Mouse (Mus musculus): ENCODE data around the gene Igfl3. TPM values are rescaled to one million over a fixed set of nuclear protein-coding genes. Genes with fewer than 3 reads are reported as not detected.

Igfl3 gene
- not detected for total RNA-seq (2023)

DNA sequence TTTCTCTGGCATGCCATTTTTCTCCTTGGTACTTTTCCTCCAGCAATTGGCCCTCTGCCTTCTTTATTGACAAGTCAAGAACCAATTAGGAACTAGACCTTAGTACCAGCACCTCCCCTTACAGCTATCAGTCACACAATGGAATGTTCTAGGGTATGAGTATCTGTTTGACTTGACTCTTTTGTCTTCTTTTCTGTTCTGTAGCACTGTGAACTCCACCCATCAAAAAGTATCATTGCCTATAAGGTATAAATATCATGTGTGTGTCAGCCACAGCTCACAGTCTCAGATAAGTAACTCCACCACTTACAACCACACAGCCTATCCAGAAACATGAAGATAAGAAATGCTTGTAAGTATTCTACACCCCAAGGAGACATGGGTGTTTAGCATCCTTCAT lies at the start of gene Igfl3:
TSS of gene Igfl3 (plus strand) at position 301 of the 400 bp plus-strand sequence.

Other genes starting within 250 kb of the Igfl3 start
- gene Ceacam11, start 204.4 kb upstream of the Igfl3 start, total RNA-seq (2023): not detected
- gene Ceacam13, start 166.6 kb upstream of the Igfl3 start, total RNA-seq (2023): not detected
- not detected for gene Ceacam12, start 110.6 kb upstream of the Igfl3 start, total RNA-seq (2023)
- not detected for gene Mill1, start 68.9 kb downstream of the Igfl3 start, total RNA-seq (2023)
- not detected for gene Psg18, start 178.5 kb downstream of the Igfl3 start, total RNA-seq (2023)

Data from neutrophil, adult 59 days (primary cell).